Mouse (Mus musculus): ENCODE measurements around the gene Acoxl.

- TF ChIP-seq TAL1 (IDR thresholded peaks at IDR 0.05; ENCODE audit: low read length) (no peak), GATA1 (IDR thresholded peaks at IDR 0.05; ENCODE audit: low read length) (no peak)
Measured at GRCm38 (mm10) chr2:127854332-127854991, 15.8 kb downstream of the Acoxl start.

All from erythroblast, embryonic 14.5 days (primary cell).